Mouse (Mus musculus) midbrain, embryonic 11.5 days (tissue): ENCODE results near the gene Mgat4d. TPM values are rescaled to one million over a fixed set of nuclear protein-coding genes. Genes with fewer than 3 reads are reported as not detected.

Source experiments
- ATAC-seq: fragments of 200-750 bp; cut with Nextera tagmentation; 2 replicates; pipeline ENCODE4 v1.8.0; 2017; ENCODE audit warnings: moderate TSS enrichment, moderate library complexity; ENCODE audit not compliant: low FRiP score
- DNase-seq: peaks from one replicate; pipeline ENCODE4 v3.0.0; 2015; ENCODE audit warnings: low spot score; ENCODE audit errors: missing footprints
- H3K27ac ChIP-seq: fragments of 300-500 bp; sonication (generic); 2 replicates; pipeline ENCODE4 v1.5.1; 2014; ENCODE audit warnings: low read depth, low read length
- H3K27me3 ChIP-seq: fragments of 300-500 bp; sonication (generic); 2 replicates; pipeline ENCODE4 v1.6.1; 2014; ENCODE audit warnings: mild to moderate bottlenecking, low read length, moderate library complexity, mixed read lengths; ENCODE audit not compliant: control insufficient read depth, insufficient read depth
- H3K36me3 ChIP-seq: fragments of 300-500 bp; sonication (generic); 2 replicates; pipeline ENCODE4 v1.6.1; 2014; ENCODE audit warnings: mild to moderate bottlenecking, low read length, moderate library complexity, mixed read lengths; ENCODE audit not compliant: control insufficient read depth, insufficient read depth
- H3K4me1 ChIP-seq: fragments of 300-500 bp; sonication (generic); 2 replicates; pipeline ENCODE4 v1.6.1; 2014; ENCODE audit warnings: low read length; ENCODE audit not compliant: control insufficient read depth, insufficient read depth
- H3K4me2 ChIP-seq: fragments of 300-500 bp; sonication (generic); 2 replicates; pipeline ENCODE4 v1.6.1; 2014; ENCODE audit warnings: mild to moderate bottlenecking, moderate library complexity
- H3K4me3 ChIP-seq: fragments of 300-500 bp; sonication (generic); 2 replicates; pipeline ENCODE4 v1.5.1; 2014; ENCODE audit warnings: low read depth, low read length
- H3K9ac ChIP-seq: fragments of 300-500 bp; sonication (generic); 2 replicates; pipeline ENCODE4 v1.6.1; 2014; ENCODE audit warnings: low read length
- H3K9me3 ChIP-seq: fragments of 300-500 bp; sonication (generic); 2 replicates; pipeline ENCODE4 v1.6.1; 2016; ENCODE audit warnings: low read length; ENCODE audit not compliant: control insufficient read depth
- WGBS: fragments of 180-500 bp; shearing (Covaris S2); extraction: QIAGEN DNeasy Blood & Tissue Kit; methylation state at CpG from one replicate; pipeline ENCODE4 v1.1.7; 2014; 5-methylcytosine and 5-hydroxymethylcytosine counted together
- polyA plus RNA-seq: library from polyadenylated mRNA; unstranded; fragments of >200 nt; fragmentation: Nextera tagmentation; extraction: Ambion mirVana; gene quantifications from 2 replicates; pipeline ENCODE4 v1.2.1, GENCODE M21; 2014

Gene Mgat4d
- polyA plus RNA-seq, 1 experiment from 2014 or later: not detected

DNA sequence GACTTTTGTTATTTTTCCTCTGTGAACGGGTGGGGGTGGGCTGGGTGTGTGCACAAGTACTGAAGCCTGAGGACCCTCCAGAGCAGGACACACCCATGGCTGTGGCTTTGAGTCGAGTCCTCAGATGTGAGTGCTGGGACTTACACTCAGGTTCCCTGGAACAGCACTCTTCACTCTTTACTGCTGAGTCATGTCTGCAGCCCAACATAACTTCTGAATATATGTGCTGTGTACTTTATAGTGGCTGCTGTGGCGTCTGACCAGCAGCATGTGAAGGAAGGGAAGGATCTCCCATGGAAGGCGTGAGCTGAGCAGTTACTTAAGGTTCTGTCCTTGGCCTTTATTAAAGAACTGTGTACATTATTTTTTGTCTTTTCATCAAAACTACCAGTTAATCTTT is 31.9 kb downstream of the Mgat4d start:
- no peaks in the 10 kb centered on the region for H3K4me1 ChIP-seq
- no peak overlapping the region for H3K9ac ChIP-seq
- ATAC-seq (no peak), DNase-seq (no peak)
- no peak overlapping the region for H3K4me2 ChIP-seq
- 73% methylated on average over 4 of the region's 4 CpGs for WGBS
- no peaks in the 10 kb centered on the region for H3K27me3 ChIP-seq
- no peaks in the 10 kb centered on the region for H3K9me3 ChIP-seq
- H3K4me3 ChIP-seq: no peak overlapping the region
- H3K27ac ChIP-seq: no peak overlapping the region
- no peaks in the 10 kb centered on the region for H3K36me3 ChIP-seq

DNA sequence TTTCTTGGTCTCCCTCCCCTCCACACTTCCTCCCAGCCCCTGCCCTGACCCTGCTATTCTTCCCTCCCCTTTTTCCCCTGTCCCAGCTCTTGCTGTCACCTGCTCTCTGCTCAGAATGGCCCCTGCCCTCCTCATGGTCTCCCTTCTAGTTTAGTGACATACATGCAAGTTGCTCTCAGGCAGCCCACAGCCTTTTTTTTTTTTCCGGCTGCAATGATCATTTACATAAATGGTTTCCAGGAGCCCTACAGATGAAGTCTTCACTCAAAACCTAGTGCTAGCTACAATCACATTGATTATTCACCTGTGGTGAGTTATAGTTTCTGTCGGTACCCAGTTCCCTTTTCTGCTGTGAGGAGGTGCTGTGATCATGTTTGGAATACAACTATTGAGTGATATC is 32.7 kb downstream of the Mgat4d start:
- no peak for ATAC-seq

DNA sequence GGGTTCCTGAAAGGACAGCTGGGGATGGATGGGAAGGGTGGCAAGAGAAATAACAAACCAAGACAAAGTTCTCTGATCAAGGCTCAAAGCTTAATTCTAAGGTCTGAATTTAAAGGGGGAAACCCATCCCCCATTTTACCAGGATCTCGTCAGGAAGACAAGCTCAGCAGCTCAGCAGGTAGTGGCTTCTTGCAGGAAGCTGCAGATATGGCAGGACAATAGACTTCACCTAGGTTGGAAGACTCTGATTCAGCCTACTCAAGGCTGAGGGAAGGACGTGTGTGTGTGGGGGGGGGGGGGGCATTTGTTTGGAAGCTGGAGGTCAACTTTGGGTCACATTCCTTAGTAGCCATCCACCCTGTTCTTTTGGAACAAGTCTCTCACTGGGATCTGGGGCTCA is 34.6 kb downstream of the Mgat4d start:
- H3K27ac ChIP-seq: no peak overlapping the region
- WGBS: 36% methylated on average over 2 of the region's 2 CpGs
- DNase-seq (no peak), ATAC-seq (no peak)
- no peak overlapping the region for H3K9ac ChIP-seq
- no peaks in the 10 kb centered on the region for H3K27me3 ChIP-seq
- H3K4me3 ChIP-seq: no peak overlapping the region
- no peaks in the 10 kb centered on the region for H3K9me3 ChIP-seq
- no peaks in the 10 kb centered on the region for H3K4me1 ChIP-seq
- no peaks in the 10 kb centered on the region for H3K36me3 ChIP-seq
- no peak overlapping the region for H3K4me2 ChIP-seq

More for the DNA sequence above, 32.7 kb downstream of the Mgat4d start:
- H3K27ac ChIP-seq: no peak overlapping the region
- WGBS: 87% methylated on average over 2 of the region's 2 CpGs
- no peaks in the 10 kb centered on the region for H3K27me3 ChIP-seq
- H3K4me3 ChIP-seq: no peak overlapping the region
- no peaks in the 10 kb centered on the region for H3K36me3 ChIP-seq
- no peak for DNase-seq
- no peaks in the 10 kb centered on the region for H3K9me3 ChIP-seq
- no peaks in the 10 kb centered on the region for H3K4me1 ChIP-seq
- H3K9ac ChIP-seq: no peak overlapping the region
- no peak overlapping the region for H3K4me2 ChIP-seq

DNA sequence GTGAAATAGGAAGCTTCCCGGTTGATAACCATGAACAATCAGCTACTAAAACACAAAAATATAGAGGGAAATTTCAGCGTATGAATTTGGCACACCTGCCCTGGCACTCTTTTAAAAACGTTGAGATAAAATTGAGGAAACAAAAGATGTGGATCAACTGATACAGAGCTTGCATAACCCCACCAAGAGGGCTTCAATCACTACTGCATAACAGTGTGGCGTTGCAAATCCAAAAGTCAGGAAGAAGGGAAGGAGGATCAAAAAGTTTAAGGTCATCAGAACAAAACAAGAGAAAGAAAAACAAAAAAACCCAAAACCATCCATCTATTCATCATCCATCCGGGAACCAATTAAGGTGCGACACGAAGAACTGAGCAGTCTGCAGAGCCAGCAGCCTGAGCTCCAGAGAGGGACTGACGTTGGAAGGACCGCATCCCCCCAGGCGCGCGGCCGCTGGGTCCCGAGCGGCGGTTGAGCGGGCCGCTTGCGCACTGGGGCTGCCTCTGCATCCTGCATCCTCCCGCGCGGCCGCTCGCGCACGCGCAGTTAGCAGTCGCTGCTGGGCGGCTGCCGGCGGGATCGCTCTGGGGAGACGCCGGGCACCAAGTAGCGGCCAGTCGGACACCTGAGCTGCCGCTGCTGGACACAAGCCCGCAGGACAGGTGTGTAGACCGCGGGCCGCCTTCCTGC is 41.2 kb downstream of the Mgat4d start, which contains the start of gene Clgn:
Gene Clgn (plus strand): TSS at position 552 of the 690 bp plus-strand sequence.
- Histone ChIP-seq H3K4me2 (peak within 1 kb of the TSS; percentile 94), H3K4me1 (no peaks in the 10 kb centered on the region), H3K27ac (no peak within 1 kb of the TSS), H3K9ac (peak within 1 kb of the TSS; percentile 75), H3K9me3 (no peaks in the 10 kb centered on the region), H3K36me3 (no peaks in the 10 kb centered on the region), H3K4me3 (peak within 1 kb of the TSS; percentile 62), H3K27me3 (peaks cover 2% of the 10 kb centered on the region; the same call in 1 of the 2 replicates)
- DNase-seq (peak; percentile 98), ATAC-seq (peak; percentile 94)
- 5% methylated on average over 41 of the region's 41 CpGs for WGBS

DNA sequence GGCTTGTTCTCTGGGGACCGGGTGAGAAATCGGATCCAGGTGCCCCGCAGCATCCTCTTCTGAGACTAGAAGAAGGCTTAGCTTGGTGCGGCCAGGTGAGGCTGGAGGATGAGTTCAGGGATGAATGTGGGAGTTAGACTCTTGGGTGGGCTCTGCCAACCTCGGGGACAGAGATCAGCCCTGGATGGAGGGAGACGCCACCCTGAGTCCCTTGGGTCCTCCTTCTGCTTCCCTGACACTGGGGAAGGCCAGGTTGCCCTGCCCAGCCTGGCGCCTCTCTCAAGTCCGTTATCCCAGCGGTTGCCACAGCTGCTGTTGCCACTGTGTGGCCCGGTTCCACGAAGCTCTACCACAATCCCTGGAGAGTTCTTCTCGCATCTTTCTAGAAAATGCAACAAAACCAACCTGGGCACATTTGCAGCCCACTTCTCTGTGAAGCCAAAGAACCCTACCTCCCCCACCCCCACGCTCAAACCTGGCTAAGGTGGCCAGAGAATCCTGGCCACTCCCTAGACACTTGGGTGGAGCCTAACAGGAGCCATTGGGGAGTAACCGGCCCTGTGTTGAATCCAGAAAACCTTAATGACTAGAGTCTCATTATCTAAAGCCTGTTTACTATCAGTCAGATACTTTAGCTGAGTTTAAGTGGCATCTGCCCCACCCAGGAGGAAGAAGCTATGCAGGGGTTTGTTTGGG is 41.9 kb downstream of the Mgat4d start:
- DNase-seq (no peak), ATAC-seq (peak; percentile 77)
- Histone ChIP-seq H3K9me3 (no peaks in the 10 kb centered on the region), H3K4me1 (no peaks in the 10 kb centered on the region), H3K36me3 (no peaks in the 10 kb centered on the region), H3K4me3 (peak overlapping the region; percentile 62), H3K4me2 (peak overlapping the region; percentile 94), H3K9ac (peak overlapping the region; percentile 75), H3K27ac (no peak overlapping the region), H3K27me3 (peaks cover 2% of the 10 kb centered on the region; the same call in 1 of the 2 replicates)
- WGBS: 5% methylated on average over 14 of the region's 14 CpGs

GRCm38 (mm10) chr8:83392521-83392920 is 44.2 kb downstream of the Mgat4d start:
- Histone ChIP-seq H3K27me3 (peaks cover 2% of the 10 kb centered on the region; the same call in 1 of the 2 replicates), H3K9me3 (no peaks in the 10 kb centered on the region), H3K27ac (no peak overlapping the region), H3K4me2 (no peak overlapping the region), H3K36me3 (no peaks in the 10 kb centered on the region), H3K4me1 (no peaks in the 10 kb centered on the region), H3K4me3 (no peak overlapping the region), H3K9ac (no peak overlapping the region)
- ATAC-seq (no peak), DNase-seq (no peak)
- 76% methylated on average over 1 of the region's 1 CpGs for WGBS

- no peaks in the 10 kb centered on the region for H3K4me1 ChIP-seq
- H3K36me3 ChIP-seq: no peaks in the 10 kb centered on the region
- peaks cover 2% of the 10 kb centered on the region; the same call in 1 of the 2 replicates for H3K27me3 ChIP-seq
- ATAC-seq (no peak), DNase-seq (no peak)
- no peak overlapping the region for H3K4me3 ChIP-seq
- H3K4me2 ChIP-seq: no peak overlapping the region
- no peak overlapping the region for H3K27ac ChIP-seq
- 91% methylated on average over 5 of the region's 5 CpGs for whole genome bisulfite sequencing
- H3K9ac ChIP-seq: no peak overlapping the region
- H3K9me3 ChIP-seq: no peaks in the 10 kb centered on the region
Measured at GRCm38 (mm10) chr8:83394325-83394724, 46.1 kb downstream of the Mgat4d start.

- no peak overlapping the region for H3K4me3 ChIP-seq
- no peaks in the 10 kb centered on the region for H3K4me1 ChIP-seq
- H3K27ac ChIP-seq: no peak overlapping the region
- WGBS: 90% methylated on average over 6 of the region's 6 CpGs
- H3K9me3 ChIP-seq: no peaks in the 10 kb centered on the region
- H3K4me2 ChIP-seq: no peak overlapping the region
- ATAC-seq (no peak), DNase-seq (no peak)
- H3K27me3 ChIP-seq: no peaks in the 10 kb centered on the region
- H3K9ac ChIP-seq: no peak overlapping the region
- H3K36me3 ChIP-seq: no peaks in the 10 kb centered on the region
Measured at GRCm38 (mm10) chr8:83396680-83397079, 48.4 kb downstream of the Mgat4d start.

- Histone ChIP-seq H3K4me2 (no peak overlapping the region), H3K9ac (no peak overlapping the region), H3K27ac (no peak overlapping the region), H3K9me3 (no peaks in the 10 kb centered on the region), H3K27me3 (no peaks in the 10 kb centered on the region), H3K4me1 (no peaks in the 10 kb centered on the region), H3K4me3 (no peak overlapping the region), H3K36me3 (no peaks in the 10 kb centered on the region)
- DNase-seq: no peak
- WGBS: 77% methylated on average over 4 of the region's 4 CpGs
- ATAC-seq: no peak
Measured at GRCm38 (mm10) chr8:83397726-83398125, 49.5 kb downstream of the Mgat4d start.
